Mouse (Mus musculus): ENCODE data around the gene Trpc4ap.

- TF ChIP-seq POLR2A (IDR thresholded peaks at IDR 0.05; ENCODE audit: borderline replicate concordance, insufficient read depth, low read length): no peak
- no peak for TF ChIP-seq CTCF (IDR thresholded peaks at IDR 0.05; ENCODE audit: borderline replicate concordance, insufficient read depth, low read depth, low read length)
Measured at GRCm38 (mm10) chr2:155687746-155688145, 4.4 kb downstream of the Trpc4ap start.
